Mouse (Mus musculus) CH12.LX (cell line): ENCODE results near the gene Upp2.

Experiments used
- CTCF ChIP-seq, 2 experiments: IDR thresholded peaks in 1 of 2; conservative IDR thresholded peaks in 1 of 2; 2 replicates each; pipeline ENCODE4 v1.5.1; 2011 to 2012; ENCODE audit warnings: low read depth in 2 of 2, low read length in 2 of 2, improper control_type of control experiment in 1 of 2, inconsistent platforms in 1 of 2, mild to moderate bottlenecking in 1 of 2, moderate library complexity in 1 of 2
- KAT2A ChIP-seq: IDR thresholded peaks from 2 replicates; pipeline ENCODE4 v1.6.1; 2012; ENCODE audit warnings: low read length, improper control_type of control experiment, inconsistent platforms; ENCODE audit not compliant: insufficient replicate concordance
- POLR2A ChIP-seq: IDR thresholded peaks from 2 replicates; pipeline ENCODE4 v1.6.1; 2011; ENCODE audit warnings: low read depth, mild to moderate bottlenecking, improper control_type of control experiment, low read length
- SMC3 ChIP-seq: IDR thresholded peaks from 2 replicates; pipeline ENCODE4 v1.6.1; 2011; ENCODE audit warnings: low read depth, low read length, improper control_type of control experiment
- USF1 ChIP-seq: IDR thresholded peaks from 2 replicates; pipeline ENCODE4 v1.6.1; 2014; ENCODE audit warnings: low read depth, mild to moderate bottlenecking, inconsistent platforms, low read length, improper control_type of control experiment
- USF2 ChIP-seq: conservative IDR thresholded peaks from 2 replicates; pipeline ENCODE4 v1.6.1; 2011; ENCODE audit warnings: low read depth, low read length, improper control_type of control experiment
- ZKSCAN1 ChIP-seq: IDR thresholded peaks from 2 replicates; pipeline ENCODE4 v1.6.1; 2012; ENCODE audit warnings: low read depth, inconsistent platforms, low read length, improper control_type of control experiment, borderline replicate concordance

DNA sequence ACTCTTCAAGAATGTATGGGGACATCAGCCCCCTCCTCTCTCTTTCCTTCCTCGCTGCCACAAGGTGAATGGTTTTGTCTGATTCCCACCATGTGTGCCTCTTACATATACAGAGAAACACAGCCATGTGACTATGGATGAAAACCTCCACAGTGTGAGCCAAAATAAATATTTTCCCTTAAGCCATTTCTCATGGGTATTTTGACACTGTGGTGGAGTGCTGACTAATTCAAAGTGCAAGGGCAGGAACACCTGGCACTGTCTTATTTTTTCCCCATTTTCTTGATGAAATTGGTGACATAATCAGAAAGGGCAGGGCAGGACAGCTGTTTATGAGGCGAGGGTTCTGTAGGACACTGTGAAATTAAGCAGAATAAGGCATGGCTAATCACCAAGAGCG, 176.3 kb downstream of the Upp2 start:
- no peak for TF ChIP-seq ZKSCAN1
- no peak for TF ChIP-seq SMC3
- TF ChIP-seq USF1: no peak
- no peak for TF ChIP-seq USF2
- no peak for TF ChIP-seq CTCF (conservative IDR thresholded peaks at IDR 0.05 in 1 of 2, IDR thresholded peaks at IDR 0.05 in 1 of 2; ENCODE audit: low read depth in 2 of 2, low read length in 2 of 2)
- TF ChIP-seq POLR2A: no peak
- TF ChIP-seq KAT2A: no peak
